Mouse (Mus musculus): ENCODE results near the gene Coq5.

Coq5 gene

DNA sequence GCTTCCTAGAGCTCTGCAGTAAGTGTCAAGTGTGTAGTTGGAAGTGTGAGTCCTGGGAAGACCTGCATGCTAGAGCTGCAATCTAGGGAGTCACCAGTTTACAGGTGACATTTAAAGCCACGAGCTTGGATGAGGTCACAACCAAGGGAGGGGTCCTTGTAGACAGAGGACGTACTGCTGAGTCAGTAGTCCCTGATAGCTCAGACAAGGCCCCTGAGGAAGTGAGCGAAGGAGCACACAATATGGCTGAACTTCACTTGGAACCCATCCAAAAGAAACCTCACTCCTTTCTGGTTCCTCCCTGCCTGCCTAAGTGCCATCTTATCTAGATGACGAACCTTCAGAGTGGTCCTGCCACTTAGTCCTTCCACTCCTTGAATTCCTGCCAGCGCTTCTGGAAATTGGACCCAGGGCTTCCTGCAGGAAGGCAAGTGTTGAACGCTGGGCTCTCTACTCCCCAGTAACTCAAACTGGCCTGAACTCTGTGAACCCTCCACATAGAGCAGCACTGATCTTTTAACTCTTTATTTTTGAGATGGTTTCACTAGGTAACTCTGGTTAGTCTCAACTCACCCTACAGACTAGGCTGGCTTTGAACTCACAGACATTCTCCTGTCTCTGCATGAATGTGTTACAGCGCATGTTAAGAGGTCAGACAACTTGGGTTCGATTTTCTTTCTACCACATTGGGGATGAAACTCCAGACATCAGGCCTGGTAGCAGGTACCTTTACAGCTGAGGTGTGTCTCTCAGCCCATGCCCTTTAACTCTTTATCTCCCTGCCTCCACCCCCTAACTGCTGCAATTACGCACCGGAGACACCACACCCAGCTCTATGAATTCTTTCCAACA lies 33.6 kb downstream of the Coq5 start:
- DNase-seq, result no peak

DNA sequence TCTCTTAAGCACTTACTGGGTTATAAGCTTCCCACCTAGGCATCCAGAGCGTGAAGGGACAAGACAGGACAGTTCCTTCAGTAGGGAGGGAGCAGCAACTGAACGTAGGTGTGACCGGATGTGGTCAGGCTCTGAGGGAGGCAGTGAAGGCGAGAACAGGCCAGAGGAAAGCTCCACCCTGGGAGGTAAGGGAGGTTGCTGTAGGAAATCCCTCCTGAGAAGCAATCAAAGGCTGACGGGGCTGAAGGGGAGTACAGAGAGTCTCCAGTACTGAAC lies 34.1 kb downstream of the Coq5 start:
- DNase-seq, result no peak

DNA sequence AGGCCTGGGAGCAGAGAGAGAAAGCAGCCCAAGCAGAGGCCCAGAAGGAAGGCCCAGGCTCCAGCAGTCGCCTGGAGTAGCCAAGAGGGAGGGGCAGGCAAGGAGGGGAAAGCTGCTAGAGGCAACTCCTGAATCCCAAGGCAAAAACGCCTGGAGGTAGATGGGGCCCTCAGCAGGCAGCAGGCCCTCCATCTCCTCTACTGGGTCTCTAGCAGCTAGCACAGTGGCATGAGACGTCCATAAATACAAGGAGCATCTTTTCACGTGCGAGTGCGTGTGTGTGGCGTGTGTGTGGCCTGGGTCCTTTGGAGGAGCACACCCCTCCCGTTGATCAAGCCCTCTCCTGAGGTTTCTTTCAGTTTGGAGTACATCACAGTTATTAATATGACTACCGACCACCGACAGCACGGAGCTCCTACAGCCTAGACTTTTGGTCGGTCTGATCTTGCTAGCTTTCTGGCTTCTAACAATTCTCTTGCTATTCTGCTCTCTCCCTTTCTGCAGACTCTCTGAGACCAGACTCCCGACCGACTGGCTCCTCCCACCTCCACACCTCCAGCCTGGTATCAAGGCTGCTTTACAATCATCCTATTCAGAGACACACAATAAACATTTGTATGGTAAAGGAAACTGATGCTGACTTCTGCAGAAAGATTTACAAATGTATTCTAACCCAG lies 37.6 kb downstream of the Coq5 start:
- DNase-seq, result peak in 1 of 2 experiments; percentile 28

DNA sequence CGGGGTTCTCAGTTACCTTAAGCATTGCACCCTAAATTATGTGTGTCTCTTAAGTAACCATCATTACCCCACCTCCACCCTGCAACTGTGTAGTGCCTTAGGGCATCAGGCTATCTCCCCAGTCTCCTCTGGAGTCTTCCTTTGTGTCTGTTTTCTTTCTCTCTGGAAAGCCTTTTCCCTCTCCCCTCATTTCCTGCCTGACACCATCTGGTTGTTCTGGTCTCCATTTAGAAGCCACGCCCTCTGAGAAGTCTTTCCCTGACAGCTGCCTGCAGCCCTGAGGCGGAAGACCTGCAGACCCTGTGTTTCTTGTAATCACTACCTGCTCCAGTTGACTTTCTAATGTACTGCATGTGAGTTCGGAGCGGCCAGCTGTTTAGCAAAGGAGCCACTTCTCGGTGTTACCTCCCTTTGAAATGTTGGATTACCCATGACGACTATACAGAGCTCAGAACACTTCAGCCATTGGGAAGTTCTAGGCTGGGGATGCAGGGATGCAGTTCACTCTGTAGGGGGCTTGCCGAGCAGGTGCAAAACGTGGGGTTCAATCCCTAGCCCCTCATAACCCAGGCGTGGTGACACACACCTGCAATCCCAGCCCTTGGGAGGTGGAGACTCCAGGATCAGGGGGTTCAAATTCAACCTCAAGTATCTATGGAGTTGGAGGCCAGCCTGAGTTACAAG lies 38.3 kb downstream of the Coq5 start:
- no peak for DNase-seq

DNA sequence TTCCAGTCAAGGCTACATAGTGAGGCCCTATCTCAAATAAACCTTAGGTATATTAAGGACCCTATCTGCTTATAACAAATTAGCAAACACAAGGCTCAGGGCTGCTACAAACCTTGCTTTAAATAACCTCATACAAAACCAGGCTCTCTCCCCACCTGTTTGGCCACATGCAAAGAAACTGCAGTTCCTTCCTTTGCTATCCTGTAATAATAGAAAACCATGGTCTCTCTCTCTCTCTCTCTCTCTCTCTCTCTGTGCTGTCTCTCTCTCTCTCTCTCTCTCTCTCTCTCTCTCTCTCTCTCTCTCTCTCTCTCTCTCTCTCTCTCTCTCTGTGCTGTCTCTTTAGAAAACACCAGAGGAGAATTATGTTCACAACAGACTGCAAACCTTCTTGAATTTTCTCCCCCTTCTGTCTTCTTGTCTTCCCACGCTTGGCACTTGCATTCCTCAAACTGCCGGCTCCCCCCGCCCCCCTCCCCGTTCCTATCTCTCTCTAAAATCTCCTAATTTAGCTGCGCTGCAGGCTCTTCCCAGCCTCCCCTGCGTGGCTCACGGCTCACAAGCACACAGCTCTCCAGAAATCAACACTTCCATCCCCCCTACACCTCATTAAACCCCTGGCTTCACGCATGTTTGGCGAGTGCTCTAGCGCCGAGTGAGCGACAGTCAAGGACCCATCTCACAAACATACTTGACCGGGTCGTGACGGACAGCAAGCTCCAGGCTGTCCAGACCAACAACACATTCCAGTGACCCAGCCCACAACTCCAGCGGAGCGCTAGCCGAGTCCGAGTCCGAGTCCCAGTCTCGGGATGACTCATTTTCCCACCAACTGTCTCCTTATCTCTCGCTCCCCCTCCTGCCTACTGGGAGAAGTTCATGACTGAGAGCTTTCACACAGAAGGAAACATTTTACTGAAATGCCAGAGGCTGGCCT lies 39.8 kb downstream of the Coq5 start:
- peak; percentile 83 to 85 for DNase-seq

DNA sequence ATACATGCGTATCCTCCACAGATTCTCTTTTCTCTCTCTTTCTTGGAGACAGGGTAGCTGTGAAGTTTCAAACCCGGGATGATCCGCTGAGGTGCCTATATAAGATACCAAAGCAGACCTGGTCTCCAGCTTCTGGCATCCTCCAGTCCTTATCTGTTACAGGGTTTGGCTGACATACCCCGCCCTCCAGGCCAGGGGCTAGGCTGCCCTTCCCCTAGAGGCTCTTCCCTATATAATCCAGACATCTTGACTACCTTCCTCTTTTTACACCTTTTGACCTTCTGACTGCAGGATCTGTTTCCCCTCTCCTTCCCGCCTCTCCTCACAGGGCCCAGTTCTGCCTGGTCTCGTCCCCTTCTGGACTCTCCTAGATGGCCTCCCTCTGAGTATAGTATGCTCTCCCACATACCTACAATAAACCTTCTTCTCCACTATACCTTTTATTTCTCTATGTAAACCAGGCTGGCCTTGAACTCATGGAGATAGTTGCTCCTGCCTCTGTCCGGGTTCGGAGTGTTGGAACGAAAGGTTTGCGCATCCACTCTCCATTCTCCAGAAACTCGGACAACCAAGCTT lies 46.9 kb downstream of the Coq5 start:
- DNase-seq, result peak in 1 of 2 experiments; percentile 29

DNA sequence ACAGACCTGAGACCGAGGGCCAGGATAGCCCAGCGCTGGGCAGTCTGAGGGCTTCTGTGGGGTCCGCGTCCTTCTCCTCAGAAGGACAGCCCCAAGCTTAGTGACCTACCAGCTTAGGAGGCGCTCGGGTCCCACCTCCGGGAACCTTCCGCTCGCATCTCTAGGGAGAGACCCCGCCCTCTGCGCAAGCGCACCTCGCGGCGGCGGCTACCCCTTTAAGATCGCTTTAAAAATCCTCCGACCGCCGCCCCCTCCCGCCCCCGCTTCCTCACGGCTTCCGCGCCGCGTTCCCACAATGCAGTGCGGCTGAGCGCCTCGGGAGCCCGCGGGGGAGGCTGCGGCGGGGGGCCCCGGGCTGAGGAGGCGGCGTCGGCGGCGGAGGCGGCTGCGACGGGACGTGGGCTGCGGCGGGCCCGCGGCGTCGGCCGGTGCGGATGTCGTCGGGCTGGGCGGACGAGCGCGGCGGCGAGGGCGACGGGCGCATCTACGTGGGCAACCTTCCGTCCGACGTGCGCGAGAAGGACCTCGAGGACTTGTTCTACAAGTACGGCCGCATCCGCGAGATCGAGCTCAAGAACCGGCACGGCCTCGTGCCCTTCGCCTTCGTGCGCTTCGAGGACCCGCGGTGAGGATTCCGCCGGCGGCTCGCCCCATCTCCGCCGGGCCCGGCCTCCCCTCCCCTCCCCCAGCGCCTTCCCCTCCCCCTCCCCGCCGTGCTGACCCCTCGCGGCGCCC lies 47.6 kb downstream of the Coq5 start, which contains the start of gene Srsf9:
TSS of gene Srsf9 (plus strand) at position 303 of the 735 bp plus-strand sequence.
- DNase-seq, result peak; percentile 98 to 99

DNA sequence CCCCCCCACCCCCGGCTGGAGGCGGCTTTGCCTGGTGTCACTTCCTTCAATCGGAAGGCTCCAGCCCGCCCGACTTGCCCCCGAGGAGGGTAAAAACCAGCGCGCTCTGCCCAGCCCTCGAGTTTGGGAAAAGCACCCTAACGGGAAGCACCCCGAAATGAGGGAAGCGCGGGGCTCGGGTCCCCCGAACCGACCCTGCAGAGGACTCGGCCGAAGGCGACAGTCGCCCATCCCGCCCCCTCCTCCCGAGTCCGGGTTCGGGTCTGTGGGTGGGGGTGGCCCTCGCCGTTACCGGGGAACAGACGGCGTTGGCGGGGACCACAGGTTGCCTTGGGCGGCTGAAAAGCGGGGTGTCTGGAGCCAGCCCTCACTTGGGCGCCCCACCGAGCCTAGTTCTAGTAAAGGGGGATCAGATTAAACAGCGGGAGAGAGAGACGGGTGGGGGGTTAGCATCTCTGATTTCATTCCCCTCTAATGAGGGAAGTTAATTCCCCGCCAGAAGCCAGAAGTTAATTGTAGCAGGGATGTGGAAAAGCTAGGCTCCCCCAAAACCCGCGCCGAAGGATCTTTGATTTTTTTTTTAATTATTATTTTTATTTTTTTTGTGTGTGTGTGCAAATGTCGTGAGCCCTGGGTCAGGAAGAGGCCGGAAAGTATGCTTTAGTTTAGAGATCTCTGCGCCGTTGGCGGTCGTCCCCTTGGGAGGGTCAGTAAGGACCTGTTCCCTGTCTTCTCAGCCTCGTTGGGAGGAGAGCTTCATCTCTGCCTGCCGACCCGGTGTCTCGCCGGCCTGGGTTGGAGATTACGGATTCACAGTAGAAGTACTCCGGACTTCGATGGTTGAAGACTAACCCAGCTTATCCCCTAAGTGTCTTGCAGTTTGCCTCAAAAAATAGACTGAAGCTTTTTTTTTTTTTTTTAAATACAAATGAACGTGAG lies 48.4 kb downstream of the Coq5 start:
- DNase-seq, result peak; percentile 47 to 60

DNA sequence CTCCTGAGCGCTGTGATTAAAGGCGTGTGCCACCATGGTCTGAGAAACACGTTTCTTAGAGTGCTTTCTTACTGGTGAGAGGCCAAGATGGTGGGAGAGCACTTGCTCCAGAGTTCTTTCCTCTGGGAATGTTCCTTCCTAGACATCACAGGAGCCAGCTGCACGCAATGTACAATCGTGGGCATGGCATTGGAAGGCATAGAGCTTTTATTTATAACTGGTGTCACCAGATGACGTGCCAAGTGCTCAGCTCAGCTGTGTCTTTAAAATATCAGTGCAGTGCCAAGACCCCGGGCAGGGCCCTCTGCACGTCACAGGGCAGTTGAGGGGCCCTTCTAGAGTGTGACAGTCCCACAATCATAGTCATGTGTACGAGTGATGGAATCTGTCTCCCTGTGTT lies 51.5 kb downstream of the Coq5 start:
- no peak for DNase-seq

DNA sequence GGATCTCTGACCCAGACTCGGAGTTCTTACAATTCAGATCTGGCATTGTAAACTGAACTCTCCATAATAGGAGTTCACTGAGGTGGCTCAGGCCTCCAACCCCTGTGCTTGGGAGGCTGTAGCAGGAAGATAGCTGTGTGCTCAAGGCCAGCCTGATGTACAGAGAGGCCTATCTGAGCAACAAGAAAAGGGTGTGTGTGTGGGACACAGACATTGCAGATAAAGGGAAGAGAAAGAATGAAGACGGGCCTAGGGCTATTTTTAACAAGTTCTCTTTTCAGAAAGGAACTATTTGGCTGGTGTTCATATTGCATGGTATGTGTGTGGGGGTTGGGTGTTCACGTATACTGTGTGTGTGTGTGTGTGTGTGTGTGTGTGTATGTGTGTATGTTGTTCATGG lies 54.2 kb downstream of the Coq5 start:
- no peak for DNase-seq

DNA sequence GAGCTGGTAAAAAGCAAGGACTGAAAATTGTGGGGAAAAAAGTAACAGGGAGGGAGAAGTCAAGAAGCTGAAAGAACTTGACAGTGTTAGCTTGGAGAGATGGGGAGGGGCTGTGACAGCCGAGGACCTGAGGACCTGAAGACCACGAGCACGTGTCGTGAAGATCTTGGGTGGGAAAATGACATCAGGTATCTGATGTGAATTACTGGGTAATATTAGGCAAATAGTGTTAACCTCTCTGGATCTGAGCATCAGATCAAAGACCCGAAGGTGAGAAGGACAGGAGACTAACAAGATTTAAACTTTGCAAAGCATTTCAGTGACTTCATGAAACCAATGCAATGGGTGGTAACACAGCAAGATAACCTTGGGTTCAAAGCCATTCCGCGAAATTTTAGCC lies 60.5 kb downstream of the Coq5 start:
- DNase-seq, result no peak

DNA sequence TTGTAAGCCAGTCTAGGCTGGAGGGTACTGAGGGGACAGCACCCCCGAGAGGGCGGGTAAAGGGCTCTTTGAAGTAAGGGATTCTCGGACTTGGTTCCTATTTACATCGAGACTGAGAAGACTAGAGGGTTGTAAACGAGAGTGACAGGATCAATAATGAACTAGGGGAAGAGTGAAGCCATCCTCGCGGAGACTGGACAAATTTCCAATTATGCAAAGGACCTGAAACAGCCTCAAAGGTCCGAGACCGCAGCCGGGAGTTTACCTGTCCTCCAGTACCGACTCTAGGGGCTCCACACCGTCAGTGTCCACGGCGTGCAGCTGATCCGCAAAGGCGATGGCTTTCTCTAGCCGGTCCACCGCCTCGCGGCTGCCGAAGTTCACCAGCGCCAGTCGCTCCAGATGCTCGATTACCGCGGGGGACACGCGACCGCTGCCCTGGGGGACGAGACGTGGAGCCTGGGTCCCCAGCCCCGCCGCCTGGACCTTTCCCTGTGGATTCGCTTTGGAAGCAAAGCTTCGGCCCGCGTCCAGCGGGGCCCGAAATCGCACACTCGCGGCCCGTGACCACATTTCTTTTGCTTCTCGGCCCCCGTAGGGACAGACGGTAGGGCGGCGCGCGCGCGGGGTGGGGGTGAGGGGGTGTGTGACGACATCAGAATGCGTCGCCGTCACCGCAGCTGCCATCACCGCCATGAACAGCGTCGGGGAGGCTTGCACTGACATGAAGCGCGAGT lies 61.3 kb downstream of the Coq5 start, which contains the start of the genes Gatc and Triap1:
TSS of gene Gatc (minus strand) at position 602 of the 737 bp plus-strand sequence.
TSS of gene Triap1 (plus strand) at position 649 of the 737 bp plus-strand sequence.
- DNase-seq, result peak; percentile 96

DNA sequence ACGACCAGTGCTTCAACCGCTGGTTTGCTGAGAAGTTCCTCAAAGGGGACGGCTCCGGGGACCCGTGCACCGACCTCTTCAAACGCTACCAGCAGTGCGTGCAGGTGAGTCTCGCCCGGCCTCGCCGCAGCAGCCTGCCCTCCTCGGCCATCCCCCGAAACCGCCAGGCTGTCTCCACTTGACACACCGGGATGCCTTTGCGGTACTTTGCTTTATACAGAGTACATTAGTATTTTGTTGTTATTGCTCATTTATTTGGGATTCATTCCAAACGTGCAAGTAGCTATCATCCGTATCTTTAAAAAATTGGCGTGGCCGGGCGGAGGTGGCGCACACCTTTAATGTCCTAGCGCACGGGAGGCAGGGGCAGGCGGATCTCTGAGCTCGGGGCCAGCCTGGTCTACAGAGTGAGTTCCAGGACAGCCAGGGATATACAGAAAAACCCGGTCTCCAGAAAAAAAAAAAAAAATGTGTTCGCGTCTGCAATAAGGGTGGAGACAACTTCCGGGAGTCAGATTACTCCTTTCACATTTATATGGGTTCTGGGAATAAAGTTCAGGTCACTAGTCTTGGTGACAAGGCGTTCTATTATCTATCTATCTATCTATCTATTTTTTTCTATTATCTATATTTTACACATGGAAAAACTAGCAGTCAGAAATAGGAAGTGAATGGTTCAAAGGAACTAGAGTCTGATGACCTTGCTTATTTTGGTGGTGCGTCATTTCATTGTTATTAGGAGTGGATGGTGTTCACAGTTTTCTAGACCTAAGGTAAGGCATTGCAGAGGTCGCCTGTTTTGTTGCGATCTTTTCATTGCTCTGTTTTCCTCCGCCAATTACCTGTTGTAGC lies 62.1 kb downstream of the Coq5 start:
- no peak for DNase-seq
